Mouse (Mus musculus) E14TG2a.4 (cell line): ENCODE results near the gene Timm8a2.

Experiments
- CTCF ChIP-seq: conservative IDR thresholded peaks from 2 replicates; pipeline ENCODE4 v1.5.1; 2014; ENCODE audit warnings: low read length
- NANOG ChIP-seq: IDR thresholded peaks from 2 replicates; pipeline ENCODE4 v1.6.1; 2014; ENCODE audit warnings: borderline replicate concordance, low read length, mixed read lengths
- POU5F1 ChIP-seq: IDR thresholded peaks from 2 replicates; pipeline ENCODE4 v1.6.1; 2014; ENCODE audit warnings: low read length, borderline replicate concordance

GRCm38 (mm10) chr14:121994846-121995556, 39.5 kb upstream of the Timm8a2 start:
- TF ChIP-seq CTCF, result no peak
- TF ChIP-seq POU5F1, result no peak
- no peak for TF ChIP-seq NANOG
